Mouse (Mus musculus): ENCODE measurements around the gene Chchd1.

DNA sequence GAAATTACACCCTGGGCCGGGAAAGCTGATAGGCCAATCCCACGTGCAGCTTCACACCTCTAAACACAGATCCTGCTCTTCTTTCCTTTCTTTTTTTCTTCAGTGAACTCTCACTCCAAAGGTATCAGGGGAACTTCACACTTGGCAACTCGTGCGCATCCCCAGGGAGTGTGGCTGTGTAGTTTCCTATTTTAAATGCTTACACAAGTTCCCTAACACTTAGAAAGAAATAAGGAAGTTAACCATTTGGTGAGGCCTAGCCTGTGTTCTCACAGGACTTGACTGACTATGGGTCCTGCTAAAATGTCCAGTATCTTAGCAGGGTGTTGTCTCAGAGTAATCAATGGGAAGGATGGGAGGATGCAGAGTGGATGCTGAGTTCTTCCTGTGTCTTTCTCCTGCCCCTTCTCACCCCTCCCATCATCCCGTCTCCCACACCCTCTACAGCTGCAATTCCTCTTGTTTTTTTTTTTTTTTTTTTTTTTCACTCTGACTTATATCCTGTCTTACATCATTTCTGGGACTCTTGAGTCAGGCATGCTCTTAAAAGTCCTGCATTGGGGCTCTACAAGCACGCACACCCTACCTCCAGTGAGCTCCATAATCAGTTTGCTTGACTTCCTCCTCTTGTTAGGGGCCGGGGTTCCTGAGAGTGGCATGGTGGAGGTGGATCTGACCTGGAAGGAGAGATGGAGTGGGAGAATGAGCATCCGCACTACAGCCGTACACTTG, 48.0 kb upstream of the Chchd1 start:
- no peak for TF ChIP-seq POLR2A (IDR thresholded peaks at IDR 0.05; ENCODE audit: control insufficient read depth, low read depth, low read length)
- TF ChIP-seq CTCF (IDR thresholded peaks at IDR 0.05; ENCODE audit: control insufficient read depth, insufficient read depth, insufficient replicate concordance, low read depth, low read length): no peak

All from testis, adult 2 months (tissue).